Mouse (Mus musculus) neutrophil, adult 65 days (primary cell): ENCODE measurements around the gene Tgfb1. TPM values are rescaled to one million over a fixed set of nuclear protein-coding genes. Genes with fewer than 3 reads are reported as not detected.

Experiments used
- total RNA-seq: library from RNA; stranded (reverse); gene quantifications from 2 replicates; pipeline ENCODE4 v1.2.4, GENCODE M21; 2023

The Tgfb1 gene
- 140 and 147 TPM in 2 replicates for total RNA-seq

DNA sequence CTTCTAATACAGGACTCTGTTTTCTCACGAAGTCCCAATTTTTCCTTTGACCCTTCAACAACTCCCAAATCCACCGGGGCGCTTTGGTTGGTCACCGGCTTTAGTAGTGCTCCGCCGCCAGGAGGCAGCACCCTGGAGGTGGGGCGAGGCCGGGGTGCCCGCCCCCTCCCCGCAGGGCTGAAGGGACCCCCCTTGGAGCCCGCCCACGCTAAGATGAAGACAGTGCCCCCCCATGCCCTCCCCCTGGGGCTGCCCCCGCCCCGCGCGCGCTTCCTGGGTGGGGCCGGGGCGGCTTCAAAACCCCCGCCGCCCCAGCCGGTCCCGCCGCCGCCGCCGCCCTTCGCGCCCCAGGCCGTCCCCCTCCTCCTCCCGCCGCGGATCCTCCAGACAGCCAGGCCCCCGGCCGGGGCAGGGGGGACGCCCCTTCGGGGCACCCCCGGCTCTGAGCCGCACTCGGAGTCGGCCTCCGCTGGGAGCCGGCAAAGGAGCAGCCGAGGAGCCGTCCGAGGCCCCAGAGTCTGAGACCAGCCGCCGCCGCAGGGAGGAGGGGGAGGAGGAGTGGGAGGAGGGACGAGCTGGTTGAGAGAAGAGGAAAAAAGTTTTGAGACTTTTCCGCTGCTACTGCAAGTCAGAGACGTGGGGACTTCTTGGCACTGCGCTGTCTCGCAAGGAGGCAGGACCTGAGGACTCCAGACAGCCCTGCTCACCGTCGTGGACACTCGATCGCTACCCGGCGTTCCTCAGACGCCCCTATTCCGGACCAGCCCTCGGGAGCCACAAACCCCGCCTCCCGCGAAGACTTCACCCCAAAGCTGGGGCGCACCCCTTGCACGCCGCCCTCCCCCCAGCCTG, at the start of gene Tgfb1:
TSS of gene Tgfb1 (plus strand) at position 323 of the 852 bp plus-strand sequence.

DNA sequence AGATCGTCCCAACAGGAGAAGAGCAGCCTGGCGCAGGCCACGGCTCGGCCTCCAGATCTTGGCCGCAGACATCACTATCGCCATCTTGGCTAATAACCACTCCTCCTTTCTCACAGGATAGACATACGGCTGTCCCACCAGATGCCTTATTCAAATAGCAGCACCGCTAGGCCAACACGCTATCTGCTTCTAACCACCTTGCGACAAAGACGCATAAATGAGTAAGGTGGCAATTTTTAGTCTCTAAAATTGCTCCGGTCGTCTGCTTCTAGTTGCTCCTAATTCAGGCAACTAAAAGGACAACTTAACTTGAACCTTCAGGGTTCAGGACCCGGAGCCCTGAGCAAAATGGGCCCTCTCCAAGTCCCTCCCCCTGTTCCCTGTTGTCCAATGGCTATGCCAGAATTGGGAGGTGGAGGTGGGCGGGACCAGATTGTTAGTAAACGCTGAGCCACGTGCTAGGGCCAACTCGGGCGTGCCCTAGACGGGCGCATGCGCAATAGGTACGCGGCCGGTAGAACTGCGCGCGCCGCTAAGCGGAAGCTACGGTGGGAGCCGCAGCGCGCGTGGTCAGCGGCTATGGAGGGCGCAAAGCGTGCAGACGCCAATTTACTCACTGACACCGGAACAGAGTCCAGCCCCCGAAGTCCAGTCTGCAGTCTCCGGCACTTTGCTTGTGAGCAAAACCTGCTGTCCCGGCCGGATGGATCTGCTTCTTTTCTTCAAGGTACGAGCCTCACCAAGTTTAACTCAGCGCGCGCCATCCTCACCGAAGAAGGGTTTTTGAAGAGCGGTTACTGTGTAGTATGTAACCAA, 27.9 kb upstream of the Tgfb1 start, which contains the start of the genes Bckdha and Exosc5:
TSS of gene Bckdha (minus strand) at position 325 of the 816 bp plus-strand sequence.
TSS of gene Exosc5 (plus strand) at position 508 of the 816 bp plus-strand sequence.

DNA sequence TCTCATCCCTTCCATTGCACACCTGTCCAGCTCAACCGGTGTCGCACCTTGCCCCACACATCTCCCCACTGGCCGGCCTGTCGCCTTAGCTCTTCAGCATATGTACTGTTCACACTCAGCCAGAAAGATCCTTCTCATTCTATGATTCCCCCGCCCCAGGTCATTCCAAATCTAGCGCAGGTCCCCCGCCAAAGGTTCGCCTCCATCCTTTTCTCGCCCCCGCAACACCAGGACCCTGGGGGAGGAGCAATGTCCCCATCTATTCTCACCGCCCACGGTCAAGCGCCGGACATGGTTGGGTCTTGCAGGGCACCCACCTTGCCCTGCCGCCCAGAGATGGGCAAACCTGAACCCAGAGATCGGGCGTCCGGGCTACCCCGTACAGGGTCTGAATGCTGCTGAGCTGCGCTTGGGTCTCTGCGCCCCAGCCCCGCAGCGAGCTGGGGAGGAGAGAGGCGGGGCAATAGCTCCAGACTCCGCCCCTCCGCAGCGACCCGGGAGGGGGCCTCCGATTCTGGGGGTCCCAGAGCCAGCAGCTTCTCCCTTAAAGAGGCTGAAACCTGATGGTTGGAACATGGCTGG, 12.0 kb upstream of the Tgfb1 start, which contains the start of gene Tmem91:
TSS of gene Tmem91 (minus strand) at position 448 of the 582 bp plus-strand sequence.

DNA sequence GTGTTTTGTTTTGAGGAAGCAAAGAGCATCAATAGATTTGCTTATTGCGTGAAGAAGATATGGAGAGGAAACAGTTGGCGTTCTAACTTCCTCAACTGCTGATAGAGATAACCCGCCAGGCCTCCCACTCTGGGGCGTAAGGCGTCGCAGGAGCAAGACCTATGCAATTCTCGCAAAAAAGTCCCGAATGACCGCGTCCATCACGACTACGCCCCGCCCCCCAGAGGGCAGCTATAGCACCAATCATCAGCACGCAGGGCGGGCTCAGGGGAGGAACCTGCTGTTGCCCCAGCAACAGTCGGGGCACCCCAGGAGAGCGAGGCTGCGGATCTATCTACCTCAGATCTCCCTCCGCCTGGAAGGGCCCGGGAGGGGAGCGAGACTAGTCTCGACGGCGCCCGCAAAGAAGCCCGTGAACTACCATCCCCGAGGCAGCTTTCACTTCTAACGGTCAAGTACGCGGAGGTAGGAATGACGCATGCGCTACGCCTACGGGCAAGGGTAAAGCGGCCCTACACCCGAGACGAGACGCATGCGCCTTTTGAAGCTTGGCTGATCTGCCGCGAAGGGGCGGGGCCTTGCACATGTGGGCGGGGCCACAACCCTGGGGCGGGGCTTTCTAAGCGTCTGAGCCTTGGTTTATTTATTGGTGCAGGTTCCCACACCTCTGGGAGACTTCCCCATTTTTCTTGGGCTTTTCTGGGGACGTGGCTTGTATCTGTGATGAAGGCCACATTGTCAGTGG, 6.1 kb upstream of the Tgfb1 start, which contains the start of gene B9d2:
TSS of gene B9d2 (plus strand) at position 267 of the 745 bp plus-strand sequence.

DNA sequence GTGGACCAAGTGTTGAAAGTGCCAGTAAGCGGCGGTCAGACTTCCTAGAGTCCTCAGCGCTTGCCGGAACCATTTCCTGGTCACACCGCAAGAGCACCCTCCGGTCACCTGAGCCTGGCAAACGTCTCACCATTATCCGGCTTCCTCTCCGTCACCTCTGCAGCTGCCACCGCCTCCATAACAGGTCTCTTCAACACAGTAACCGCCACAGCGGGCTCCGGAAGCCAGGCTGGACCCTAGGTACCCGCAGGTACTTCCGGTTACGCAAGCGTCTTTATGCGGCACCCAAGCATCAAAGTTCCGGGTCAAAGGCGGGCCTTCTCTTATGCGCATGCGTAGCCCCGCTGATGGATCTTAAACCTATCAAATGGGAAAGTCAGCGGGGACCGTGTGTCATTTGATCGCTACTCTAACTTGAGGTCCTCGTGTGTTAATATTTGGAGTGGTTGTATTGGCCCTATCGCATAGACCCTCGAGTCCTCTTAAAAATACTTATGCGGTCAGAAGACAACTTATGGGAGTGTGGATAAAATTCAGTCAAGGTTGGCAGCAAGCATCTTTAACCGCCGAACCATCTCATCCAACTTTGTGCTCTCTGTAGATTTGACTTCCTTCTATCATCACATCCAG, 32.1 kb downstream of the Tgfb1 start, which contains the start of gene Ccdc97:
TSS of gene Ccdc97 (minus strand) at position 301 of the 630 bp plus-strand sequence.

Other genes starting within 250 kb of the Tgfb1 start
- gene Ceacam1, start 209.4 kb upstream of the Tgfb1 start, total RNA-seq: 225 and 283 TPM in 2 replicates
- 31.1 and 36.1 TPM in 2 replicates for gene Ceacam2, start 147.1 kb upstream of the Tgfb1 start, total RNA-seq
- gene Erich4, start 71.1 kb upstream of the Tgfb1 start, total RNA-seq: not detected in 2 replicates
- 22.0 and 31.8 TPM in 2 replicates for gene Dmac2, start 67.6 kb upstream of the Tgfb1 start, total RNA-seq
- 14.4 and 15.7 TPM in 2 replicates for gene B3gnt8, start 60.3 kb upstream of the Tgfb1 start, total RNA-seq
- 32.4 and 39.2 TPM in 2 replicates for gene Bckdha, start 28.0 kb upstream of the Tgfb1 start, total RNA-seq
- gene Exosc5, start 27.8 kb upstream of the Tgfb1 start, total RNA-seq: 22.3 and 26.5 TPM in 2 replicates
- 1.3 TPM in 1 of 2 replicates, not detected in the other for gene Tmem91, start 11.8 kb upstream of the Tgfb1 start, total RNA-seq
- gene B9d2, start 6.2 kb upstream of the Tgfb1 start, total RNA-seq: 25.7 and 26.9 TPM in 2 replicates
- gene Ccdc97, start 32.1 kb downstream of the Tgfb1 start, total RNA-seq: 72.3 and 86.5 TPM in 2 replicates
- 210 and 238 TPM in 2 replicates for gene Hnrnpul1, start 67.8 kb downstream of the Tgfb1 start, total RNA-seq
- gene Axl, start 101.7 kb downstream of the Tgfb1 start, total RNA-seq: 1.1 and 2.0 TPM in 2 replicates
- gene Cyp2s1, start 129.9 kb downstream of the Tgfb1 start, total RNA-seq: not detected in 2 replicates
- gene Cyp2b10, start 210.6 kb downstream of the Tgfb1 start, total RNA-seq: not detected in 2 replicates